ENCODE assay signal across 8 mouse cellular contexts in genomic region chr11:75652222-75652941, GRCm38 (mm10). TPM values are rescaled to one million over a fixed set of nuclear protein-coding genes. Genes with fewer than 3 reads are reported as not detected.
DNase-seq lines count a peak whose midpoint lies in the region; ATAC-seq and TF ChIP-seq lines count a peak whose summit lies in the region.

No protein-coding gene starts in this region.

- no peak for TF ChIP-seq CTCF in testis, adult 2 months (IDR thresholded peaks at IDR 0.05; ENCODE audit: control insufficient read depth, insufficient read depth, insufficient replicate concordance, low read depth, low read length)

- H3K9me3 ChIP-seq in embryonic facial prominence, embryonic 14.5 days (ENCODE audit: control insufficient read depth, low read length), result no peaks in the 10 kb centered on the region
- H3K9me3 ChIP-seq in lung, embryonic 16.5 days (ENCODE audit: control insufficient read depth, low read length), result no peaks in the 10 kb centered on the region
- H3K9me3 ChIP-seq in stomach, embryonic 16.5 days (replicated peaks; ENCODE audit: control insufficient read depth, low read length), result no peaks in the 10 kb centered on the region

- H3K27me3 ChIP-seq in testis, adult 2 months (ENCODE audit: control insufficient read depth, insufficient read depth, low read length), result no peaks in the 10 kb centered on the region
- H3K27me3 ChIP-seq in embryonic facial prominence, embryonic 14.5 days (replicated peaks; ENCODE audit: control insufficient read depth, insufficient read depth, low read length), result peaks cover 8% of the 10 kb centered on the region; the same call in 1 of the 2 replicates
- no peaks in the 10 kb centered on the region for H3K27me3 ChIP-seq in lung, embryonic 16.5 days (ENCODE audit: control insufficient read depth, insufficient read depth, low read depth, low read length)
- no peaks in the 10 kb centered on the region for H3K27me3 ChIP-seq in stomach, embryonic 16.5 days (ENCODE audit: control insufficient read depth, insufficient read depth, low read length)

- H3K27ac ChIP-seq in testis, adult 2 months (ENCODE audit: control insufficient read depth, insufficient read depth, low read depth, low read length), result peak overlapping the region; percentile 52
- H3K27ac ChIP-seq in embryonic facial prominence, embryonic 14.5 days (replicated peaks; ENCODE audit: low read depth, low read length), result no peak overlapping the region; the same call in 1 of the 2 replicates
- peak overlapping the region; percentile 97 for H3K27ac ChIP-seq in lung, embryonic 16.5 days (ENCODE audit: low read length)
- peak overlapping the region; percentile 97 for H3K27ac ChIP-seq in stomach, embryonic 16.5 days (ENCODE audit: low read length)

- DNase-seq in testis, postnatal 10 days (ENCODE audit: low spot score), result no peak
- DNase-seq in embryonic facial prominence, embryonic 14.5 days (ENCODE audit: low spot score), result no peak
- DNase-seq in kidney, adult 11 months, result peak; percentile 96
- DNase-seq in embryo, embryonic 10.5 days (ENCODE audit: low spot score), result no peak
- no peak for DNase-seq in adrenal gland, adult 8-10 months

- peak overlapping the region; percentile 90 for H3K4me2 ChIP-seq in embryonic facial prominence, embryonic 14.5 days (ENCODE audit: low read depth, low read length)
- H3K4me2 ChIP-seq in lung, embryonic 16.5 days (ENCODE audit: low read depth, low read length), result peak overlapping the region; percentile 81
- H3K4me2 ChIP-seq in stomach, embryonic 16.5 days (ENCODE audit: low read depth, low read length), result peak overlapping the region; percentile 84

- H3K9ac ChIP-seq in embryonic facial prominence, embryonic 14.5 days (ENCODE audit: low read depth, low read length), result peak overlapping the region; percentile 80
- peak overlapping the region; percentile 90 for H3K9ac ChIP-seq in lung, embryonic 16.5 days (ENCODE audit: low read length)
- peak overlapping the region; percentile 92 for H3K9ac ChIP-seq in stomach, embryonic 16.5 days (ENCODE audit: low read length)

- WGBS in embryonic facial prominence, embryonic 14.5 days, result 29% methylated on average over 20 of the region's 20 CpGs
- whole genome bisulfite sequencing in lung, embryonic 16.5 days, result 21% methylated on average over 20 of the region's 20 CpGs
- WGBS in stomach, embryonic 16.5 days, result 31% methylated on average over 20 of the region's 20 CpGs

- no peaks in the 10 kb centered on the region for H3K36me3 ChIP-seq in testis, adult 2 months (ENCODE audit: control insufficient read depth, insufficient read depth, low read length)
- H3K36me3 ChIP-seq in embryonic facial prominence, embryonic 14.5 days (ENCODE audit: control insufficient read depth, insufficient read depth, low read length), result no peaks in the 10 kb centered on the region
- no peaks in the 10 kb centered on the region for H3K36me3 ChIP-seq in lung, embryonic 16.5 days (ENCODE audit: control insufficient read depth, insufficient read depth, low read length)
- no peaks in the 10 kb centered on the region for H3K36me3 ChIP-seq in stomach, embryonic 16.5 days (ENCODE audit: control insufficient read depth, insufficient read depth, low read length)

- peak overlapping the region; percentile 90 for H3K4me3 ChIP-seq in testis, adult 2 months (ENCODE audit: control insufficient read depth, low read depth, low read length)
- peak overlapping the region; percentile 68 for H3K4me3 ChIP-seq in embryonic facial prominence, embryonic 14.5 days (ENCODE audit: low read depth, low read length)
- peak overlapping the region; percentile 79 for H3K4me3 ChIP-seq in lung, embryonic 16.5 days (ENCODE audit: low read length)
- H3K4me3 ChIP-seq in stomach, embryonic 16.5 days (replicated peaks; ENCODE audit: low read length), result peak overlapping the region; percentile 80

- H3K4me1 ChIP-seq in testis, adult 2 months (ENCODE audit: control insufficient read depth, insufficient read depth, low read length), result peaks cover 63% of the 10 kb centered on the region
- H3K4me1 ChIP-seq in embryonic facial prominence, embryonic 14.5 days (ENCODE audit: control insufficient read depth, insufficient read depth, low read length), result peaks cover 37% of the 10 kb centered on the region
- peaks cover 47% of the 10 kb centered on the region for H3K4me1 ChIP-seq in lung, embryonic 16.5 days (replicated peaks; ENCODE audit: control insufficient read depth, insufficient read depth, low read length)
- H3K4me1 ChIP-seq in stomach, embryonic 16.5 days (ENCODE audit: control insufficient read depth, insufficient read depth, low read length), result peaks cover 51% of the 10 kb centered on the region

- ATAC-seq in embryonic facial prominence, embryonic 14.5 days (ENCODE audit: low read depth), result no peak
- no peak for ATAC-seq in lung, embryonic 16.5 days (ENCODE audit: low read depth)
- no peak for ATAC-seq in stomach, embryonic 16.5 days (ENCODE audit: insufficient read depth, low FRiP score)

- TF ChIP-seq POLR2A in testis, adult 2 months (IDR thresholded peaks at IDR 0.05; ENCODE audit: control insufficient read depth, low read depth, low read length), result no peak

RNA-seq across cellular contexts. Expression of gene Myo1c, which starts 2.1 kb away (rescaled TPM):
- 41.3 and 48.7 TPM in 2 replicates for polyA plus RNA-seq in testis, adult 2 months (2012; rRNA removed)
- 45.5 and 49.7 TPM in 2 replicates for polyA plus RNA-seq in embryonic facial prominence, embryonic 14.5 days (2014; fragmentation: Nextera tagmentation; extraction: Ambion mirVana)
- polyA plus RNA-seq in lung, embryonic 16.5 days (2015; fragmentation: Nextera tagmentation; extraction: Ambion mirVana), result 93.0 and 96.5 TPM in 2 replicates
- polyA plus RNA-seq in stomach, embryonic 16.5 days (2015; fragmentation: Nextera tagmentation; extraction: Ambion mirVana), result 70.5 and 74.3 TPM in 2 replicates
- 100 to 1,000 TPM; 151 to 208 (median 180) TPM for total RNA-seq in adrenal gland, adult 8-10 months (2022)

RNA-seq across cellular contexts. Expression of gene Inpp5k, which starts 21.6 kb away (rescaled TPM):
- 121 and 128 TPM in 2 replicates for polyA plus RNA-seq in testis, adult 2 months (2012; rRNA removed)
- polyA plus RNA-seq in embryonic facial prominence, embryonic 14.5 days (2014; fragmentation: Nextera tagmentation; extraction: Ambion mirVana), result 23.7 and 29.2 TPM in 2 replicates
- polyA plus RNA-seq in lung, embryonic 16.5 days (2015; fragmentation: Nextera tagmentation; extraction: Ambion mirVana), result 33.8 and 35.4 TPM in 2 replicates
- polyA plus RNA-seq in stomach, embryonic 16.5 days (2015; fragmentation: Nextera tagmentation; extraction: Ambion mirVana), result 20.6 and 24.2 TPM in 2 replicates
- total RNA-seq in adrenal gland, adult 8-10 months (2022), result 10 to 100 TPM; 46.2 to 62.5 (median 53.6) TPM

RNA-seq across cellular contexts. Expression of gene Crk, which starts 26.7 kb away (rescaled TPM):
- 27.0 and 35.8 TPM in 2 replicates for polyA plus RNA-seq in testis, adult 2 months (2012; rRNA removed)
- 106 TPM in 2 replicates for polyA plus RNA-seq in embryonic facial prominence, embryonic 14.5 days (2014; fragmentation: Nextera tagmentation; extraction: Ambion mirVana)
- 108 and 112 TPM in 2 replicates for polyA plus RNA-seq in lung, embryonic 16.5 days (2015; fragmentation: Nextera tagmentation; extraction: Ambion mirVana)
- polyA plus RNA-seq in stomach, embryonic 16.5 days (2015; fragmentation: Nextera tagmentation; extraction: Ambion mirVana), result 106 and 107 TPM in 2 replicates
- 100 to 1,000 TPM; 115 to 125 (median 117) TPM for total RNA-seq in adrenal gland, adult 8-10 months (2022)
